Mouse (Mus musculus): ENCODE results near the gene Col2a1. TPM values are rescaled to one million over a fixed set of nuclear protein-coding genes. Genes with fewer than 3 reads are reported as not detected.
A peak's percentile ranks its signal among the peaks of the same experiment; 100 is the strongest.

Gene Col2a1
- total and polyA plus RNA-seq, 3 experiments, result 0.06 to 0.13 TPM; not detected in 1

DNA sequence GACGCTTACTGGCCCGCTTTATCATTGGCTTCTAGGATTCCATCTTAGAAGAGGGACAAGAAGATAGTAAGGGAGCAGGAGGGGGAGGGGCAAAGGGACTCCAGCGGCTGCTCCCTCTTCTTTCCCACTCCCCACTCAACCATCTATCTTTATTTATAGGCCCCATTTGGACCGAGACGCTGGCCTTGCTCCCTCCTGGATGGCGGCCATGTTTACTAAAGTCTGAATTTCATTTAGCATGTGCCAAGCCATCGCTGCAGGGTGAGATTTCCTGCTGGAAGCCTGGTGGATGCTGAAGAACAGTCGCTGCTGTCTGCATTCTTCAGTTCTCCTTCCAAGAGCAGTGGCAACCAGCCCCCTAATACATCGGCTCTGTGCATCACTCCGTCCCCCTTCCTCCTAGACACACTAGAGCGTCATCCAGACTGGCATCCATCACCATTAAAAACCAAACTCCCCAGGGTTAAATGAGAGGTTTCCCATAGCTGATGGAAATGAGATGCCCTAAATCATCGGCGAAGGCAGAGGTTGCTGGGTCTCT is 7.7 kb downstream of the Col2a1 start:
- no peak overlapping the region for H3K4me2 ChIP-seq (ENCODE audit: insufficient read depth, low read depth, poor library complexity, severe bottlenecking)
- no peak for DNase-seq (ENCODE audit: extremely low read depth)
- H3K9me3 ChIP-seq (replicated peaks; ENCODE audit: low read length), result peaks cover 2% of the 10 kb centered on the region
- in situ Hi-C loops (cut with MboI; ENCODE audit: low pct_ligation_motif_present, low pct_unique_long_range_greater_than_20kb, low sequenced_read_pairs), result no loop called here
- peaks cover 67% of the 10 kb centered on the region for H3K27me3 ChIP-seq (replicated peaks)
- H3K4me1 ChIP-seq (ENCODE audit: control insufficient read depth in 1 of 2, insufficient read depth in 2 of 2), result peaks cover 3 to 14% of the 10 kb centered on the region in 2 experiments; a peak in 3 of 4 replicates
- TF ChIP-seq BHLHE40 (IDR thresholded peaks at IDR 0.05; ENCODE audit: low read depth, low read length) (no peak), USF2 (conservative IDR thresholded peaks at IDR 0.05; ENCODE audit: low read depth, low read length) (no peak), IRF4 (IDR thresholded peaks at IDR 0.05; ENCODE audit: low read depth, low read length) (no peak), SMC3 (IDR thresholded peaks at IDR 0.05; ENCODE audit: low read depth, low read length) (no peak), JUND (conservative IDR thresholded peaks at IDR 0.05; ENCODE audit: low read depth, low read length) (no peak), ZMIZ1 (IDR thresholded peaks at IDR 0.05; ENCODE audit: low read depth, low read length) (no peak), MXI1 (IDR thresholded peaks at IDR 0.05; ENCODE audit: low read depth, low read length) (no peak)
- no peak overlapping the region for H3K27ac ChIP-seq (ENCODE audit: insufficient read depth, low read depth)
- no peaks in the 10 kb centered on the region for H3K36me3 ChIP-seq (replicated peaks in 1 of 2; ENCODE audit: control insufficient read depth in 1 of 2, insufficient read depth in 1 of 2, low read length in 1 of 2)
- H3K4me3 ChIP-seq (replicated peaks in 1 of 3; ENCODE audit: low read depth in 2 of 3, low read length in 2 of 3, poor library complexity in 1 of 3), result no peak overlapping the region
- dilution Hi-C loops (cut with MboI; ENCODE audit: extremely low pct_ligation_motif_present, extremely low pct_unique_long_range_greater_than_20kb, low sequenced_read_pairs), result no loop called here
- H3K79me2 ChIP-seq (replicated peaks; ENCODE audit: control insufficient read depth, extremely low read depth, insufficient read depth, poor library complexity, severe bottlenecking), result no peaks in the 10 kb centered on the region
- H3K9ac ChIP-seq (ENCODE audit: insufficient read depth, low read depth), result no peak overlapping the region

DNA sequence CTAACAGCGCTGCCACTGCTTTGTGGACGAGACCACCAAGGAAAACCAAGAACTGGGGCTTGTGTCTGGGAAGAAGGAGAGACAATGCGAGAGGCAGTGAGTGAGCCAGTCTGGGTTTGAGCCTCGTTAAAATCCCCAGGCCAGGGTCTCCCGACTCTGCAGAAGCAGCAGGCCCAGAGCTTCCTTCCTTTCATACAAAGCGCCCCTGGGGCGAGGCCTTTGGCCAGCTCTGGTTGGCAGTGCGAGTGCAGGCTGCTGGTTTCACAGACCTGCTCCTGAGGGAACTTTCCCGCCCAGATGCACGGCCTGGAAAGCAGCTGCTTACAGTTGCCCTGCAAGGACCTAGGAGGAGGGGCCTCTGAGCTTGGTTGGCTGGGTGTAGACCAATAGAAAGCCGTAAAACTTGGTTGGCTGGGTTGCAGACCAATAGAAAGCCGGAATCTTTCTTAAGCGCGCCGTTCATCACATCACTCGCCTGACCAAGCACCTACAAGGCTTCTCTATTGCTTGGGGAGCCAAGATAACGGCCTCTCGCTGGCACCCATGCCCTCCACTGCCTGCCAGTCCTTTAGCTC is 11.7 kb downstream of the Col2a1 start:
- peak; percentile 85 for DNase-seq (ENCODE audit: extremely low read depth)
- Histone ChIP-seq H3K9ac (ENCODE audit: insufficient read depth, low read depth) (peak overlapping the region; percentile 22; the same call in 1 of the 2 replicates), H3K9me3 (replicated peaks; ENCODE audit: low read length) (no peaks in the 10 kb centered on the region), H3K27me3 (replicated peaks) (peaks cover 63% of the 10 kb centered on the region), H3K79me2 (replicated peaks; ENCODE audit: control insufficient read depth, extremely low read depth, insufficient read depth, poor library complexity, severe bottlenecking) (no peaks in the 10 kb centered on the region), H3K4me3 (replicated peaks in 1 of 3; ENCODE audit: low read depth in 2 of 3, low read length in 2 of 3, poor library complexity in 1 of 3) (peak overlapping the region in 1 of 3 experiments; percentile 12), H3K4me2 (ENCODE audit: insufficient read depth, low read depth, poor library complexity, severe bottlenecking) (peak overlapping the region; percentile 65), H3K36me3 (replicated peaks in 1 of 2; ENCODE audit: control insufficient read depth in 1 of 2, insufficient read depth in 1 of 2, low read length in 1 of 2) (no peaks in the 10 kb centered on the region), H3K4me1 (ENCODE audit: control insufficient read depth in 1 of 2, insufficient read depth in 2 of 2) (peaks cover 5 to 23% of the 10 kb centered on the region in 2 experiments), H3K27ac (ENCODE audit: insufficient read depth, low read depth) (no peak overlapping the region)
- in situ Hi-C loops (cut with MboI; ENCODE audit: low pct_ligation_motif_present, low pct_unique_long_range_greater_than_20kb, low sequenced_read_pairs), result no loop called here
- 0 out of 2 replicates have a peak, but pooled peaks have one; percentile 59 for TF ChIP-seq MAX (IDR thresholded peaks at IDR 0.05; ENCODE audit: low read length)
- TF ChIP-seq BHLHE40 (IDR thresholded peaks at IDR 0.05; ENCODE audit: low read depth, low read length), result 0 out of 2 replicates have a peak, but pooled peaks have one; percentile 20
- TF ChIP-seq TCF12 (IDR thresholded peaks at IDR 0.05; ENCODE audit: low read depth, low read length), result peak; percentile 50; the same call in 1 of the 2 replicates
- peak; percentile 74; the same call in 1 of the 2 replicates for TF ChIP-seq CHD2 (IDR thresholded peaks at IDR 0.05; ENCODE audit: low read length)
- 0 out of 2 replicates have a peak, but pooled peaks have one; percentile 9 for TF ChIP-seq NELFE (IDR thresholded peaks at IDR 0.05; ENCODE audit: low read depth, low read length)
- peak; percentile 63 for TF ChIP-seq POLR2A (IDR thresholded peaks at IDR 0.05; ENCODE audit: low read depth, low read length)
- no peak for TF ChIP-seq ZC3H11A (IDR thresholded peaks at IDR 0.05; ENCODE audit: low read depth, low read length)
- TF ChIP-seq GABPA (IDR thresholded peaks at IDR 0.05; ENCODE audit: insufficient replicate concordance, low read depth, low read length), result no peak
- TF ChIP-seq MAZ (IDR thresholded peaks at IDR 0.05; ENCODE audit: low read depth, low read length), result peak; percentile 17; the same call in 1 of the 2 replicates
- TF ChIP-seq IRF4 (IDR thresholded peaks at IDR 0.05; ENCODE audit: low read depth, low read length), result no peak; the same call in 1 of the 2 replicates
- peak; percentile 46 for TF ChIP-seq HCFC1 (IDR thresholded peaks at IDR 0.05; ENCODE audit: low read depth, low read length)
- 0 out of 2 replicates have a peak, but pooled peaks have one; percentile 16 for TF ChIP-seq TBP (conservative IDR thresholded peaks at IDR 0.05; ENCODE audit: low read depth, low read length)
- TF ChIP-seq E2F4 (IDR thresholded peaks at IDR 0.05; ENCODE audit: insufficient replicate concordance, low read depth, low read length), result peak; percentile 83; the same call in 1 of the 2 replicates
- no peak for TF ChIP-seq PAX5 (IDR thresholded peaks at IDR 0.05; ENCODE audit: low read length)
- dilution Hi-C loops (cut with MboI; ENCODE audit: extremely low pct_ligation_motif_present, extremely low pct_unique_long_range_greater_than_20kb, low sequenced_read_pairs), result no loop called here
